Mouse (Mus musculus) CH12.LX (cell line): ENCODE results near the gene Rnf169.

Source experiments
- BHLHE40 ChIP-seq: IDR thresholded peaks from 2 replicates; pipeline ENCODE4 v1.6.1; 2011; ENCODE audit warnings: mild to moderate bottlenecking, low read depth, low read length, improper control_type of control experiment
- CHD2 ChIP-seq: IDR thresholded peaks from 2 replicates; pipeline ENCODE4 v1.6.1; 2011; ENCODE audit warnings: low read length, improper control_type of control experiment
- CTCF ChIP-seq, 2 experiments: IDR thresholded peaks in 1 of 2; conservative IDR thresholded peaks in 1 of 2; 2 replicates each; pipeline ENCODE4 v1.5.1; 2011 to 2012; ENCODE audit warnings: low read depth in 2 of 2, low read length in 2 of 2, improper control_type of control experiment in 1 of 2, inconsistent platforms in 1 of 2, mild to moderate bottlenecking in 1 of 2, moderate library complexity in 1 of 2
- E2F4 ChIP-seq: IDR thresholded peaks from 2 replicates; pipeline ENCODE4 v1.6.1; 2011; ENCODE audit warnings: low read depth, low read length, improper control_type of control experiment; ENCODE audit not compliant: insufficient replicate concordance
- EP300 ChIP-seq: IDR thresholded peaks from 2 replicates; pipeline ENCODE4 v1.6.1; 2011; ENCODE audit warnings: low read length, improper control_type of control experiment
- ETS1 ChIP-seq: conservative IDR thresholded peaks from 2 replicates; pipeline ENCODE4 v1.6.1; 2012; ENCODE audit warnings: low read depth, mild to moderate bottlenecking, inconsistent platforms, low read length, improper control_type of control experiment, moderate library complexity
- GABPA ChIP-seq: IDR thresholded peaks from 2 replicates; pipeline ENCODE4 v1.6.1; 2012; ENCODE audit warnings: low read depth, low read length, improper control_type of control experiment, inconsistent platforms; ENCODE audit not compliant: insufficient replicate concordance
- MAX ChIP-seq: IDR thresholded peaks from 2 replicates; pipeline ENCODE4 v1.6.1; 2011; ENCODE audit warnings: low read length, improper control_type of control experiment
- POLR2A ChIP-seq: IDR thresholded peaks from 2 replicates; pipeline ENCODE4 v1.6.1; 2011; ENCODE audit warnings: low read depth, mild to moderate bottlenecking, improper control_type of control experiment, low read length
- ZKSCAN1 ChIP-seq: IDR thresholded peaks from 2 replicates; pipeline ENCODE4 v1.6.1; 2012; ENCODE audit warnings: low read depth, inconsistent platforms, low read length, improper control_type of control experiment, borderline replicate concordance
- ZNF384 ChIP-seq: IDR thresholded peaks from 2 replicates; pipeline ENCODE4 v1.6.1; 2012; ENCODE audit warnings: low read depth, low read length, improper control_type of control experiment, inconsistent platforms

- TF ChIP-seq ZNF384 (no peak), E2F4 (no peak), POLR2A (no peak), GABPA (no peak), CHD2 (no peak), EP300 (no peak), ETS1 (no peak), CTCF (conservative IDR thresholded peaks at IDR 0.05 in 1 of 2, IDR thresholded peaks at IDR 0.05 in 1 of 2; ENCODE audit: low read depth in 2 of 2, low read length in 2 of 2) (no peak), ZKSCAN1 (no peak), MAX (no peak), BHLHE40 (no peak)
These were observed 26.2 kb upstream of the Rnf169 start for GRCm38 (mm10) chr7:100006411-100006810.
